Mouse (Mus musculus): Measurements from ENCODE around the gene 4930523C07Rik.

4930523C07Rik gene

GRCm38 (mm10) chr1:160044237-160045021 lies at the start of gene 4930523C07Rik:
Gene 4930523C07Rik, plus strand, starts transcription at chr1:160044382.
- peak; percentile 30 for DNase-seq

- no peak for DNase-seq
Observed at GRCm38 (mm10) chr1:159997329-159997728, 46.9 kb upstream of the 4930523C07Rik start.

GRCm38 (mm10) chr1:159998349-159998748 lies 45.8 kb upstream of the 4930523C07Rik start:
- DNase-seq: no peak

- no peak for DNase-seq
Observed at GRCm38 (mm10) chr1:159999232-159999631, 45.0 kb upstream of the 4930523C07Rik start.

- no peak for DNase-seq
Observed at GRCm38 (mm10) chr1:160005319-160005718, 38.9 kb upstream of the 4930523C07Rik start.

- no peak for DNase-seq
Observed at GRCm38 (mm10) chr1:160006919-160007588, 37.1 kb upstream of the 4930523C07Rik start.

GRCm38 (mm10) chr1:160013042-160013441 lies 31.1 kb upstream of the 4930523C07Rik start:
- no peak for DNase-seq

GRCm38 (mm10) chr1:160024339-160024980 lies 19.7 kb upstream of the 4930523C07Rik start:
- DNase-seq: no peak

- no peak for DNase-seq
Observed at GRCm38 (mm10) chr1:160025146-160025894, 18.9 kb upstream of the 4930523C07Rik start.

GRCm38 (mm10) chr1:160025895-160026255 lies 18.3 kb upstream of the 4930523C07Rik start:
- DNase-seq: no peak

GRCm38 (mm10) chr1:160027939-160028338 lies 16.2 kb upstream of the 4930523C07Rik start:
- DNase-seq: peak; percentile 13

GRCm38 (mm10) chr1:160033948-160034598 lies 10.1 kb upstream of the 4930523C07Rik start:
- DNase-seq: no peak

GRCm38 (mm10) chr1:160035561-160035960 lies 8.6 kb upstream of the 4930523C07Rik start:
- no peak for DNase-seq

- DNase-seq: peak; percentile 24
Observed at GRCm38 (mm10) chr1:160036996-160037521, 7.1 kb upstream of the 4930523C07Rik start.

GRCm38 (mm10) chr1:160039951-160040645 lies 4.1 kb upstream of the 4930523C07Rik start:
- DNase-seq: no peak

- no peak for DNase-seq
Observed at GRCm38 (mm10) chr1:160041264-160041775, 2.9 kb upstream of the 4930523C07Rik start.

GRCm38 (mm10) chr1:160042351-160042750 lies 1.8 kb upstream of the 4930523C07Rik start:
- DNase-seq: no peak

- DNase-seq: no peak
Observed at GRCm38 (mm10) chr1:160043271-160043975, 759 bp upstream of the 4930523C07Rik start.

GRCm38 (mm10) chr1:160045056-160045715 lies 1.0 kb downstream of the 4930523C07Rik start:
- no peak for DNase-seq

GRCm38 (mm10) chr1:160045971-160046370 lies 1.8 kb downstream of the 4930523C07Rik start:
- no peak for DNase-seq

Measured in right cerebral cortex, postnatal 14 days (tissue).